In the genomic region with DNA sequence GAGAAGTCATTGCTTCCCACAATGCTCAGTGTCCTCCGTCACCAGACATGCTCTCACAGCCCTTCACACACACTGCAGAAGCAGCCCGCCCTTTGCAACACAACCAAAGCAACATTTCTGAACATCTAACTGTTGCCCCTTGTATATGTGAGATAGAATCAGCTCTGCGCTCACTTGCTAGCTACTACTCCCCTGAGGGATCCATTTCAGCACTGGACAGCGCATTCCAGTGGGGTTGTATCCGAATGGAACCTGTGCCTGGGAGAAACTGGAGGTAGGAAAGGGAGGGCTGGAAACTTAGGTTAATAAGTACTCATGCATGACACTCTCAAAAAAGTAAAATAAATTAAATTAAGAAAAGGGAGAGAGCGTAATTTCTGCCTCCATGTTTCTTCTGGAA, we compare ENCODE assay signal across 11 mouse cellular contexts.
DNase-seq lines count a peak whose midpoint lies in the region; ATAC-seq lines count a peak whose summit lies in the region.
"Had no signal": no experiment of that assay in that cellular context is flagged by ENCODE, and none has a peak within 500 bp of the region (broad histone marks: within the 10 kb centered on the region; RNA-seq: fewer than 3 reads in every experiment).

No protein-coding gene starts in this region.

- no peak overlapping the region for H3K4me3 ChIP-seq in midbrain, embryonic 14.5 days (replicated peaks; ENCODE audit: low read depth, low read length)
- H3K4me3 ChIP-seq in midbrain, embryonic 11.5 days (ENCODE audit: low read depth, low read length): no peak overlapping the region
- no peak overlapping the region for H3K4me3 ChIP-seq in embryonic facial prominence, embryonic 10.5 days
- H3K4me3 ChIP-seq: embryonic facial prominence, embryonic 12.5 days had no signal

- intact Hi-C loops in heart, postnatal 14 days (cut with DNase I): no loop called here

- 60% methylated on average over 6 of the region's 6 CpGs for WGBS in midbrain, embryonic 14.5 days
- WGBS in midbrain, embryonic 11.5 days: 54% methylated on average over 6 of the region's 6 CpGs
- WGBS in embryonic facial prominence, embryonic 10.5 days: 53% methylated on average over 6 of the region's 6 CpGs

- H3K27ac ChIP-seq in midbrain, embryonic 14.5 days (replicated peaks; ENCODE audit: low read depth, low read length): no peak overlapping the region
- H3K27ac ChIP-seq in midbrain, embryonic 11.5 days (ENCODE audit: low read depth, low read length): no peak overlapping the region
- H3K27ac ChIP-seq in embryonic facial prominence, embryonic 10.5 days (replicated peaks): no peak overlapping the region
- H3K27ac ChIP-seq: embryonic facial prominence, embryonic 12.5 days; liver, embryonic 14.5 days had no signal

- no peak overlapping the region for H3K4me2 ChIP-seq in midbrain, embryonic 14.5 days (ENCODE audit: low read length)
- H3K4me2 ChIP-seq in midbrain, embryonic 11.5 days: no peak overlapping the region
- H3K4me2 ChIP-seq: embryonic facial prominence, embryonic 12.5 days had no signal

- no peak overlapping the region for H3K9ac ChIP-seq in midbrain, embryonic 14.5 days (replicated peaks; ENCODE audit: low read length)
- no peak overlapping the region for H3K9ac ChIP-seq in midbrain, embryonic 11.5 days (ENCODE audit: low read length)
- H3K9ac ChIP-seq: embryonic facial prominence, embryonic 12.5 days; liver, embryonic 14.5 days had no signal

- H3K9me3 ChIP-seq in midbrain, embryonic 14.5 days (ENCODE audit: control insufficient read depth, low read length): no peaks in the 10 kb centered on the region
- H3K9me3 ChIP-seq in midbrain, embryonic 11.5 days (ENCODE audit: control insufficient read depth, low read length): no peaks in the 10 kb centered on the region
- H3K9me3 ChIP-seq in embryonic facial prominence, embryonic 10.5 days: no peaks in the 10 kb centered on the region
- H3K9me3 ChIP-seq: embryonic facial prominence, embryonic 12.5 days had no signal

- H3K36me3 ChIP-seq in midbrain, embryonic 14.5 days (ENCODE audit: control insufficient read depth, insufficient read depth, low read length): no peaks in the 10 kb centered on the region
- no peaks in the 10 kb centered on the region for H3K36me3 ChIP-seq in midbrain, embryonic 11.5 days (ENCODE audit: control insufficient read depth, insufficient read depth, low read length)
- H3K36me3 ChIP-seq in embryonic facial prominence, embryonic 10.5 days (replicated peaks): no peaks in the 10 kb centered on the region
- H3K36me3 ChIP-seq: embryonic facial prominence, embryonic 12.5 days had no signal

- no peaks in the 10 kb centered on the region for H3K27me3 ChIP-seq in midbrain, embryonic 14.5 days (ENCODE audit: control insufficient read depth, insufficient read depth, low read length)
- H3K27me3 ChIP-seq in midbrain, embryonic 11.5 days (ENCODE audit: control insufficient read depth, insufficient read depth, low read length): no peaks in the 10 kb centered on the region
- no peaks in the 10 kb centered on the region for H3K27me3 ChIP-seq in embryonic facial prominence, embryonic 10.5 days (replicated peaks; ENCODE audit: low read depth, poor library complexity, severe bottlenecking)
- H3K27me3 ChIP-seq: CH12.LX; embryonic facial prominence, embryonic 12.5 days had no signal

- peak; percentile 5 to 42 for DNase-seq in heart, postnatal 14 days
- no peak for DNase-seq in heart, adult 11 months
- peak; percentile 50 for DNase-seq in midbrain, embryonic 14.5 days
- no peak for DNase-seq in midbrain, embryonic 11.5 days (ENCODE audit: low spot score, missing footprints)
- peak; percentile 75 for DNase-seq in embryonic facial prominence, embryonic 10.5 days (ENCODE audit: low spot score)
- peak; percentile 13 for DNase-seq in testis, postnatal 14 days (ENCODE audit: low spot score)
- DNase-seq in cerebellum, adult 9-11 months: no peak
- no peak for DNase-seq in right cerebral cortex, postnatal 25 days

- no peaks in the 10 kb centered on the region for H3K4me1 ChIP-seq in midbrain, embryonic 14.5 days (ENCODE audit: control insufficient read depth, insufficient read depth, low read length)
- H3K4me1 ChIP-seq in midbrain, embryonic 11.5 days (ENCODE audit: control insufficient read depth, insufficient read depth, low read length): no peaks in the 10 kb centered on the region
- no peaks in the 10 kb centered on the region for H3K4me1 ChIP-seq in embryonic facial prominence, embryonic 10.5 days
- H3K4me1 ChIP-seq: embryonic facial prominence, embryonic 12.5 days had no signal

- no peak for ATAC-seq in midbrain, embryonic 14.5 days (ENCODE audit: low FRiP score, low TSS enrichment)
- ATAC-seq in midbrain, embryonic 11.5 days (ENCODE audit: low FRiP score): no peak

Comparison
In these comparisons a context has a peak if more than half of its experiments do, and no peak if none do; other contexts are left out.
1. DNase-seq: peak in heart, postnatal 14 days (2 of 2), midbrain, embryonic 14.5 days (single experiment), embryonic facial prominence, embryonic 10.5 days (single experiment) and testis, postnatal 14 days (single experiment); none in heart, adult 11 months (single experiment), midbrain, embryonic 11.5 days (single experiment), cerebellum, adult 9-11 months (single experiment) and right cerebral cortex, postnatal 25 days (single experiment).